ENCODE assay signal across 14 mouse cellular contexts in the genomic region with DNA sequence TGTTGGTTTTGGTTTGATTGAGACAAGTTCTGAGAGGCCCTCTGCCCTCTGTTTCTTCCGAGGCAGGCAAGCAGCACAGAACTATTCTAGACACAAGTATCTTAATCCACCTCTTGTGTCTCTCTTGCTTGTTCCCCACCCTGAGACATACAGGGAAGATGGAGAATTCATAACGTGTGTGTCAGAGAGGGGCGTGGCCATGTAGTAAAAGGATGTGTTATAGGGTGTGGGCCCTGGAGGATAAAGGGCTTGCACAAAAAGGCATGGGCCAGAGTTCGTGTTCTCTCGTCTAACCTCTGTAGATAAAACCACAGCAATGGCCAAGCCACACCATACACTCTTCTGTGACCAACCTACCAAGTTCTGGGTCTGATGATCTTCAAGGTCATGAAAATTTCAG. TPM values are rescaled to one million over a fixed set of nuclear protein-coding genes. Genes with fewer than 3 reads are reported as not detected.
"Had no signal": no experiment of that assay in that cellular context is flagged by ENCODE, and none has a peak within 500 bp of the region (broad histone marks: within the 10 kb centered on the region; RNA-seq: fewer than 3 reads in every experiment).

No protein-coding gene starts in this region.

- H3K9me3 ChIP-seq: midbrain, embryonic 10.5 days; midbrain, embryonic 12.5 days; neural tube, embryonic 12.5 days; stomach, embryonic 15.5 days had no signal

- H3K27ac ChIP-seq: midbrain, embryonic 10.5 days; midbrain, embryonic 12.5 days; neural tube, embryonic 12.5 days; stomach, embryonic 15.5 days; stomach, postnatal 0 days had no signal

- H3K36me3 ChIP-seq: midbrain, embryonic 10.5 days; midbrain, embryonic 12.5 days; neural tube, embryonic 12.5 days; stomach, embryonic 15.5 days had no signal

- H3K9ac ChIP-seq: lung, embryonic 14.5 days; midbrain, embryonic 12.5 days; neural tube, embryonic 12.5 days; stomach, embryonic 15.5 days had no signal

- H3K4me3 ChIP-seq: midbrain, embryonic 10.5 days; midbrain, embryonic 12.5 days; neural tube, embryonic 12.5 days; stomach, embryonic 15.5 days had no signal

- H3K4me1 ChIP-seq: midbrain, embryonic 10.5 days; midbrain, embryonic 12.5 days; neural tube, embryonic 12.5 days; stomach, embryonic 15.5 days had no signal

- DNase-seq: lung, adult 18-20 months; lung, embryonic 14.5 days; lung, postnatal 10 days; lung, postnatal 4 days; midbrain, embryonic 14.5 days; right cerebral cortex, postnatal 14 days; thymus, adult 2 months; thymus, postnatal 25 days had no signal

- ATAC-seq: midbrain, embryonic 16.5 days had no signal

- H3K27me3 ChIP-seq: midbrain, embryonic 12.5 days; neural tube, embryonic 12.5 days; stomach, embryonic 15.5 days had no signal

- H3K4me2 ChIP-seq: lung, embryonic 14.5 days; midbrain, embryonic 12.5 days; neural tube, embryonic 12.5 days; stomach, embryonic 15.5 days had no signal

RNA-seq across cellular contexts. Expression of a gene that starts 21.7 kb away (rescaled TPM):
- polyA plus RNA-seq: midbrain, embryonic 14.5 days had no signal
